Mouse (Mus musculus) erythroblast, embryonic 14.5 days (primary cell): ENCODE results near the gene Adamts5.

ENCODE experiments used
- GATA1 ChIP-seq: IDR thresholded peaks from 2 replicates; pipeline ENCODE4 v1.6.1; 2012; ENCODE audit warnings: low read length, inconsistent platforms, mixed read lengths
- TAL1 ChIP-seq: IDR thresholded peaks from 3 replicates; pipeline ENCODE4 v1.6.1; 2012; ENCODE audit warnings: low read length, inconsistent platforms, mixed read lengths

- no peak for TF ChIP-seq GATA1
- TF ChIP-seq TAL1: no peak
Observed at GRCm38 (mm10) chr16:85814116-85814515, 87.5 kb downstream of the Adamts5 start.
